Mouse (Mus musculus): ENCODE measurements around the gene Ythdf1. TPM values are rescaled to one million over a fixed set of nuclear protein-coding genes. Genes with fewer than 3 reads are reported as not detected.

Ythdf1 gene
- 30.7 and 37.8 TPM in 2 replicates for polyA plus RNA-seq (2015; fragmentation: Nextera tagmentation; extraction: Ambion mirVana)

DNA sequence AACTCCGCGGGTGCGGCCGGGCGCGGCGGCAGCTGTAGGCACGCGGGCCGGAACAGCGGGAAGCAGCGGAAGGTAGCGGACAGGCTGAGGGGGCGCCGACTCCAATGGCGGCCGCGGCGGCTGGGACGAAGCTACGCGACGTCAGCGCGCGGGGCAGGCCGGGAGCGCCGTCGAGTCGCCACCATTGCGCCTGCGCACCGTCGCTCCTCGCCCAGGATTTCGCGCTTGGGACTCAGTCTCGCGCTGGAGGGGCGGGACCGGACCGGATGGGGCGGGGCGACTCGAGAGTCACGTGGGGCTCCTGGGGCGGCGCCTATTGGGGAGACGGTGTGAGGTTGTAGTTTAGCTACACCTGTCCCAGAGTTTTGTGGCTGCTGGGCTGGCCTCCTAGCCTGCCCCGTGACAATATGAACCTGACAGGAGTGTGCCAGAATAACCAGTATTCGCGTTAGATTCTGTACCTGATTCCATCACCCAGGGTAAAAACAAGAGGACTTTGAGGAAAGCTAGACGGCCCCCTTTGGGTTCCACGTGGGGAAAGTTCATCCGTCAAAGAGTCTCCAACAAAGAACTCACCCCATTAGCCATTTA lies at the start of gene Ythdf1:
Gene Ythdf1, minus strand, starts transcription at position 140 of the 591 bp plus-strand sequence.

DNA sequence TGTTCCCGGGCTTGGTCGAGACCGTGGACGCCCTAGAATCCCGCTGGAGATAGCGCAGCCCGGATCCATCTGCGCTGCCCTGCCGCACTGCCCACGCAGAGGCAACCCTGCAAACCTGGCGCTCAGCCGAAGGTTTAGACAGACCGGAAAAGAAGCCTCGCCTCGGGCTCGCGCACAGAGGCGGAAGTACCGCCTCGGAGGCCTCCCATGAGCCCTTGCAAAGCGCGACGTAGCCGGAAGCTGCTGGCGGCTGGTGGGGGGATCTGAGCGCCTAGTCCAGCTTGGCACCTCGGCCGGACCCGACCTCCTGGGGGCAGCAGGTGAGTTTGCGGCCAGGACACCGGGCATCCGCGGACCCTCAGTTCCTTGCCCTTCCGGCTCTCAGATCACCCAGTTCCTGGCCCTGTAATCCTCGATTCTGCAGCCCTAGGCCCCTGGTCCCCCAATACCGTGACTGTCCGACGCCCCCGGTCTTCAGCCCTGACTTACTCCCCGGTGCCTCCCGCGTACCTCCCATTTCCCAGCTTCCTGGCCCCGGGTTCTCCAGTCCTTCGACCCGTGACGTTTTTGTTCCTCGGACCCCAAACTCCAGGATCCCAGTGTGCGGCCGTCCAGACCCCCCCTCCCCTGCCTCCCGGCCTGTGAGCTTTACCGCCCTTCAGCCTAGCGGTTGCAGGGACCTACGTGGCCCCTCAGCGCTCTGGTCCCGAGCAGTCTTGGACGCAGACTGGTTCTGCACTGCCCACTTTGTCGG lies 46.4 kb upstream of the Ythdf1 start, which contains the start of gene Arfgap1:
Gene Arfgap1, plus strand, starts transcription at position 216 of the 754 bp plus-strand sequence.

DNA sequence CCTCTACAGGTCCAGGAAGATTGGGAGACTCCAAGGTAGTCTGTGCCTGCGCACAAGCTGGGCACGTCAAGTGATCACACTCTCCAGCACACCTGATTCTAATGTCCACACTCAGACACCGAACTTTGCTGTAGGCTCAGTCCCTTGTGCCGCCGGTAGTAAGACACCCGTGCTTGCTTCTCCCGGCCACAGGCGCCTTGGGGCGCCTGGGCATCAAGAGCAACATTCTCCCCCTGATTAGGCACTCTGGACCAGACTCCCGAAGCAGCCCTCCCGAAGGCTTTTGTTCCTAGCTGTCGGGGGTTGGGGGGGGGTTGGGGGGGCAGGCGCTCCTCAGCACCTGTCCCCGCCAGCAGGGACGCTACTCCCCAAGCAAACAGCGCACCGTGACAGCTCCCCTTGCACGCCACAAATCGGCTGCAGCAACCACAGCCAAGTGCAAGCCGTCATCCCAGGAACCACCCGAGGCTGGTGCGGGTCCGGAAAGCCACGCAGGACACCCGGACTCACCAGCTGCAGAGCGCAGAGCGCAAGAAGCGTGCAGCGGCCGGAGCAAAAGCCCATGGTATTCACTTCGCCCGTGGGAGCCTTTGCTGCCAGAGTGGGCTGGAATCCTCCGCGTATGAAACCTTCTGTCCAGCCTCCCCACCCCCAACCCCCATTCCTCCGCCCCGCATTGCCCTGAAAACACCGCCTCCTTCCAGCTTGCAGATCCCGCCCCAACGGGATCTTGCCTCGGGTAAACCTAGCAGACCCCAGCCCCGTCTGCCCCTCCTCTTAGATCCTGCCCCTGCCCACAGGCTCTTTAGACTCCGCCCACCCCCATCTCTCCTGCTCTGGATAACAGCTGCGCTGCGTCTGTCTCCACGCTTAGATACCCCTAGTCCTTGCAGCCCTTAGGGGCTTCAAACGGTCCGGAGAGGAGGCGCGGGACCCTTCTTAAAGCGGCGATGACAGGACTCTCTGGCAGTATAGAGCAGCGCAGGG lies 33.6 kb upstream of the Ythdf1 start, which contains the start of gene Nkain4:
Gene Nkain4, minus strand, starts transcription at position 639 of the 987 bp plus-strand sequence.

DNA sequence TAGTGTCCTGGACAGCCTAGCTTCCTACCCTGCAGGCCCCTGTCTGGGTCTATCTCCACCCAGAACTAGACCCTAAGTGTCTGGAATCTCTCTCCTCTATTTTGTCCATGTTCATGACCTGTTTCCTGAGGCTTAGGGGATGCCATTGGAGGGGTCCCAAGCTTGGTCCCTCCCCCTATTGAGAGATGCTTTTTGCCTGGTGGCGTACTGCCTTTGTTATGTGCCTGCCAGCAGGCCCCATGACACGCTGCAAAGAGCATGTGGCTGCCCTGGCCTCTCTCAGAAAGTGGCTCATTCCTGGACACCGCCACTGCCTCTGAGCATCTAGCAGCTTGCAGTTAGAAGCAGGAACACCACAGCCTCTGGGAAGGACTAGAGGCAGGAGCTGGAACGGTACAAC lies 8.0 kb upstream of the Ythdf1 start, which contains the start of gene Birc7:
Gene Birc7, plus strand, starts transcription at position 301 of the 400 bp plus-strand sequence.

Small RNA genes lying within 50 kb of the gene (microRNA-seq; reads per million reads assigned to microRNA genes)
- not detected for gene Mir124a-3 (ENCODE audit: borderline replicate concordance, insufficient number of aligned reads)

Other genes starting within 250 kb of the Ythdf1 start
- gene Dido1, start 210.9 kb downstream of the Ythdf1 start, polyA plus RNA-seq (2015; fragmentation: Nextera tagmentation; extraction: Ambion mirVana), result 7.9 and 11.9 TPM in 2 replicates
- gene Gid8, start 210.8 kb downstream of the Ythdf1 start, polyA plus RNA-seq (2015; fragmentation: Nextera tagmentation; extraction: Ambion mirVana), result 36.3 and 43.1 TPM in 2 replicates
- 1.3 and 2.0 TPM in 2 replicates for gene Slc17a9, start 195.7 kb downstream of the Ythdf1 start, polyA plus RNA-seq (2015; fragmentation: Nextera tagmentation; extraction: Ambion mirVana)
- not detected in 2 replicates for gene Bhlhe23, start 144.0 kb downstream of the Ythdf1 start, polyA plus RNA-seq (2015; fragmentation: Nextera tagmentation; extraction: Ambion mirVana)
- gene Birc7, start 8.1 kb upstream of the Ythdf1 start, polyA plus RNA-seq (2015; fragmentation: Nextera tagmentation; extraction: Ambion mirVana), result 0.24 TPM in 1 of 2 replicates, not detected in the other
- gene Nkain4, start 33.8 kb upstream of the Ythdf1 start, polyA plus RNA-seq (2015; fragmentation: Nextera tagmentation; extraction: Ambion mirVana), result 41.6 and 66.4 TPM in 2 replicates
- 44.6 and 60.0 TPM in 2 replicates for gene Arfgap1, start 46.3 kb upstream of the Ythdf1 start, polyA plus RNA-seq (2015; fragmentation: Nextera tagmentation; extraction: Ambion mirVana)
- gene Col20a1, start 65.6 kb upstream of the Ythdf1 start, polyA plus RNA-seq (2015; fragmentation: Nextera tagmentation; extraction: Ambion mirVana), result 2.3 and 3.7 TPM in 2 replicates
- 3.1 and 5.4 TPM in 2 replicates for gene Chrna4, start 122.6 kb upstream of the Ythdf1 start, polyA plus RNA-seq (2015; fragmentation: Nextera tagmentation; extraction: Ambion mirVana)
- 3.5 and 8.4 TPM in 2 replicates for gene Kcnq2, start 214.4 kb upstream of the Ythdf1 start, polyA plus RNA-seq (2015; fragmentation: Nextera tagmentation; extraction: Ambion mirVana)
- gene Eef1a2, start 236.1 kb upstream of the Ythdf1 start, polyA plus RNA-seq (2015; fragmentation: Nextera tagmentation; extraction: Ambion mirVana), result 2.8 and 7.1 TPM in 2 replicates